Mouse (Mus musculus) megakaryocyte, embryonic 14.5 days (primary cell): Measurements from ENCODE around the gene Cd68. TPM values are rescaled to one million over a fixed set of nuclear protein-coding genes. Genes with fewer than 3 reads are reported as not detected.

ENCODE experiments used
- H3K27me3 ChIP-seq: replicated peaks from 2 replicates; pipeline ENCODE3; 2012; ENCODE audit warnings: inconsistent platforms
- H3K36me3 ChIP-seq: replicated peaks from 2 replicates; pipeline ENCODE3; 2012; ENCODE audit warnings: low read length, inconsistent platforms, mixed read lengths
- H3K4me1 ChIP-seq: 2 replicates; pipeline ENCODE4 v1.6.1; 2012; ENCODE audit warnings: inconsistent platforms
- H3K4me3 ChIP-seq: replicated peaks from 2 replicates; pipeline ENCODE3; 2012; ENCODE audit warnings: moderate library complexity, mild to moderate bottlenecking, inconsistent platforms
- H3K9me3 ChIP-seq: 2 replicates; pipeline ENCODE4 v1.6.1; 2012; ENCODE audit warnings: inconsistent platforms
- FLI1 ChIP-seq: IDR thresholded peaks from 2 replicates; pipeline ENCODE4 v1.6.1; 2012; ENCODE audit warnings: low read length, inconsistent platforms, mixed read lengths
- GATA1 ChIP-seq: IDR thresholded peaks from 3 replicates; pipeline ENCODE4 v1.6.1; 2012; ENCODE audit warnings: mixed read lengths, low read length, inconsistent platforms, borderline replicate concordance
- polyA plus RNA-seq: library from polyadenylated mRNA; stranded (reverse); fragments of >175 nt; gene quantifications from 2 replicates; pipeline ENCODE4 v1.2.3, GENCODE M21; 2012; ENCODE audit warnings: low replicate concordance; ENCODE audit not compliant: insufficient read depth

Gene Cd68
- polyA plus RNA-seq, 1 experiment, result 128 TPM

GRCm38 (mm10) chr11:69683576-69683975 lies 17.6 kb upstream of the Cd68 start:
- no peak overlapping the region for H3K4me3 ChIP-seq
- H3K36me3 ChIP-seq, result peaks cover 17% of the 10 kb centered on the region
- H3K9me3 ChIP-seq, result no peaks in the 10 kb centered on the region
- peaks cover 15% of the 10 kb centered on the region for H3K27me3 ChIP-seq
- peaks cover 61% of the 10 kb centered on the region for H3K4me1 ChIP-seq
- TF ChIP-seq FLI1 (no peak), GATA1 (no peak)

GRCm38 (mm10) chr11:69682840-69683533 lies 17.0 kb upstream of the Cd68 start:
- Histone ChIP-seq H3K9me3 (no peaks in the 10 kb centered on the region), H3K36me3 (peaks cover 23% of the 10 kb centered on the region), H3K4me3 (peak overlapping the region; percentile 95), H3K4me1 (peaks cover 62% of the 10 kb centered on the region), H3K27me3 (peaks cover 15% of the 10 kb centered on the region)
- no peak for TF ChIP-seq GATA1
- no peak for TF ChIP-seq FLI1

GRCm38 (mm10) chr11:69682209-69682839 lies 16.4 kb upstream of the Cd68 start:
- Histone ChIP-seq H3K36me3 (peaks cover 28% of the 10 kb centered on the region), H3K4me1 (peaks cover 64% of the 10 kb centered on the region), H3K27me3 (peaks cover 15% of the 10 kb centered on the region), H3K9me3 (no peaks in the 10 kb centered on the region), H3K4me3 (peak overlapping the region; percentile 95)
- no peak for TF ChIP-seq GATA1
- no peak for TF ChIP-seq FLI1

- Histone ChIP-seq H3K36me3 (peaks cover 35% of the 10 kb centered on the region), H3K9me3 (no peaks in the 10 kb centered on the region), H3K4me3 (peak within 1 kb of the TSS; percentile 95), H3K4me1 (peaks cover 60% of the 10 kb centered on the region), H3K27me3 (peaks cover 11% of the 10 kb centered on the region)
- no peak for TF ChIP-seq FLI1
- TF ChIP-seq GATA1, result no peak
Measured at GRCm38 (mm10) chr11:69681314-69682208, 15.6 kb upstream of the Cd68 start, which contains the start of gene Senp3. Gene Senp3, minus strand, starts transcription at chr11:69682084.

- peaks cover 48% of the 10 kb centered on the region for H3K36me3 ChIP-seq
- peak overlapping the region; percentile 95 for H3K4me3 ChIP-seq
Measured at GRCm38 (mm10) chr11:69680136-69680855, 14.3 kb upstream of the Cd68 start.

GRCm38 (mm10) chr11:69679144-69679543 lies 13.2 kb upstream of the Cd68 start:
- no peaks in the 10 kb centered on the region for H3K9me3 ChIP-seq
- peaks cover 48% of the 10 kb centered on the region for H3K4me1 ChIP-seq
- no peak overlapping the region for H3K4me3 ChIP-seq
- H3K36me3 ChIP-seq, result peaks cover 59% of the 10 kb centered on the region
- H3K27me3 ChIP-seq, result peaks cover 2% of the 10 kb centered on the region
- no peak for TF ChIP-seq GATA1
- TF ChIP-seq FLI1, result no peak

More at GRCm38 (mm10) chr11:69680136-69680855, 14.3 kb upstream of the Cd68 start:
- TF ChIP-seq FLI1, result no peak
- no peak for TF ChIP-seq GATA1
- Histone ChIP-seq H3K27me3 (peaks cover 11% of the 10 kb centered on the region), H3K9me3 (no peaks in the 10 kb centered on the region), H3K4me1 (peaks cover 54% of the 10 kb centered on the region)

- Histone ChIP-seq H3K4me1 (peaks cover 57% of the 10 kb centered on the region), H3K36me3 (peaks cover 80% of the 10 kb centered on the region), H3K4me3 (peak within 1 kb of the TSS; percentile 94), H3K27me3 (no peaks in the 10 kb centered on the region), H3K9me3 (no peaks in the 10 kb centered on the region)
- no peak for TF ChIP-seq GATA1
- peak; percentile 29; the same call in 1 of the 2 replicates for TF ChIP-seq FLI1
Measured at GRCm38 (mm10) chr11:69672211-69672706, 6.3 kb upstream of the Cd68 start, which contains the start of gene Eif4a1. Gene Eif4a1, minus strand, starts transcription at chr11:69672423.

GRCm38 (mm10) chr11:69671726-69672124 lies 5.8 kb upstream of the Cd68 start:
- Histone ChIP-seq H3K36me3 (peaks cover 76% of the 10 kb centered on the region), H3K27me3 (no peaks in the 10 kb centered on the region), H3K9me3 (no peaks in the 10 kb centered on the region), H3K4me1 (peaks cover 57% of the 10 kb centered on the region), H3K4me3 (peak overlapping the region; percentile 94)
- TF ChIP-seq GATA1 (no peak), FLI1 (no peak)
